Mouse (Mus musculus) frontal cortex, adult 2 months (tissue): ENCODE measurements at regions not wholly inside any gene's neighbourhood (a gene's known extent, or its start where the extent isn't known, plus 50 kb on each side); places are given as distances from the start of the nearest gene placed in this dataset.

ENCODE experiments used
- DNase-seq, 2 experiments: peaks; one replicate each; pipeline ENCODE4 v3.0.0; 2022; ENCODE audit warnings: low spot score in 1 of 2; ENCODE audit errors: extremely low spot score in 1 of 2

GRCm38 (mm10) chr14:99427049-99427448, 128.6 kb downstream of the Klf5 start:
- DNase-seq = no peak

GRCm38 (mm10) chr14:99430323-99430722, 131.8 kb downstream of the Klf5 start:
- DNase-seq = peak in 1 of 2 experiments; percentile 62

- no peak for DNase-seq
Measured at GRCm38 (mm10) chr14:99431697-99432096, 133.2 kb downstream of the Klf5 start.

GRCm38 (mm10) chr14:99434645-99435044, 136.2 kb downstream of the Klf5 start:
- DNase-seq = no peak

- DNase-seq = no peak
Measured at GRCm38 (mm10) chr14:99435512-99435911, 137.0 kb downstream of the Klf5 start.

GRCm38 (mm10) chr14:99436051-99436450, 137.6 kb downstream of the Klf5 start:
- DNase-seq = no peak

GRCm38 (mm10) chr14:99449112-99449511, 150.6 kb downstream of the Klf5 start:
- DNase-seq = no peak

- no peak for DNase-seq
Measured at GRCm38 (mm10) chr14:99449870-99450269, 151.4 kb downstream of the Klf5 start.

- no peak for DNase-seq
Measured at GRCm38 (mm10) chr14:99451110-99451795, 152.8 kb downstream of the Klf5 start.

GRCm38 (mm10) chr14:99453916-99454315, 155.4 kb downstream of the Klf5 start:
- DNase-seq = peak; percentile 1 to 28

- DNase-seq = no peak
Measured at GRCm38 (mm10) chr14:99456555-99456954, 158.1 kb downstream of the Klf5 start.

GRCm38 (mm10) chr14:99457573-99457972, 159.1 kb downstream of the Klf5 start:
- DNase-seq = no peak

- DNase-seq = no peak
Measured at GRCm38 (mm10) chr14:99472111-99472510, 173.6 kb downstream of the Klf5 start.

- no peak for DNase-seq
Measured at GRCm38 (mm10) chr14:99475271-99475670, 176.8 kb downstream of the Klf5 start.

- no peak for DNase-seq
Measured at GRCm38 (mm10) chr14:99480325-99481077, 182.0 kb downstream of the Klf5 start.

- DNase-seq = no peak
Measured at GRCm38 (mm10) chr14:99487981-99488380, 189.5 kb downstream of the Klf5 start.

GRCm38 (mm10) chr14:99493197-99493596, 194.7 kb downstream of the Klf5 start:
- DNase-seq = no peak

- no peak for DNase-seq
Measured at GRCm38 (mm10) chr14:99493659-99494058, 195.2 kb downstream of the Klf5 start.

GRCm38 (mm10) chr14:99499502-99500266, 201.2 kb downstream of the Klf5 start:
- peak in 1 of 2 experiments; percentile 7 for DNase-seq

GRCm38 (mm10) chr14:99504909-99505308, 206.4 kb downstream of the Klf5 start:
- DNase-seq = no peak
